Mouse (Mus musculus): ENCODE results near the gene Tnfrsf11a. TPM values are rescaled to one million over a fixed set of nuclear protein-coding genes. Genes with fewer than 3 reads are reported as not detected.

Tnfrsf11a gene
- total RNA-seq, 2 experiments from 2014 or later, result 3.2 TPM

DNA sequence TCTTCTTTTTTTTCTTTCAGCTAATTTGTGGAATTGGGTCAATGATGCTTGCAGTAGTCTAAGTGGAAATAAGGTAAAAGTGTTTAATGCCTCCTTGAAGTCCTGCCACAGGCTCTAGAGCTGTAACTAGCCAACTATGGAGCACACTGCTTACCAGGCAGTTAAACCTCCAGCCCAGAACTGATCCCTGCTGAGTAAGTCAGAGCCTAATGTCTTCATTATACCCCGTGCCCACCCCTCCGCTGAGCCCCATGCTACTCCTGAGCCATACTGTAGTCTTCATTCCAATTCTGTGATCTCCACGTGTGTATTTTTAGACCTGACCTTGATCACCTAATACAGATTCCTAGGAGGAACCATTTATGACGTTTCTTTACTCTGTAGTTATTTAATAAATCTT is 44.5 kb downstream of the Tnfrsf11a start:
- DNase-seq (ENCODE audit: low spot score in 2 of 2), result no peak

DNA sequence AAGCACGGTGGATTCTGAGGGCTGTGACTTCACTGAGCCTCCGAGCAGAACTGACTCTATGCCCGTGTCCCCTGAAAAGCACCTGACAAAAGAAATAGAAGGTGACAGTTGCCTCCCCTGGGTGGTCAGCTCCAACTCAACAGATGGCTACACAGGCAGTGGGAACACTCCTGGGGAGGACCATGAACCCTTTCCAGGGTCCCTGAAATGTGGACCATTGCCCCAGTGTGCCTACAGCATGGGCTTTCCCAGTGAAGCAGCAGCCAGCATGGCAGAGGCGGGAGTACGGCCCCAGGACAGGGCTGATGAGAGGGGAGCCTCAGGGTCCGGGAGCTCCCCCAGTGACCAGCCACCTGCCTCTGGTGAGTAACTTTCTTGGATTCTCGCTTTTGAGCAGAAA is 46.9 kb downstream of the Tnfrsf11a start:
- no peak for DNase-seq (ENCODE audit: low spot score in 2 of 2)

DNA sequence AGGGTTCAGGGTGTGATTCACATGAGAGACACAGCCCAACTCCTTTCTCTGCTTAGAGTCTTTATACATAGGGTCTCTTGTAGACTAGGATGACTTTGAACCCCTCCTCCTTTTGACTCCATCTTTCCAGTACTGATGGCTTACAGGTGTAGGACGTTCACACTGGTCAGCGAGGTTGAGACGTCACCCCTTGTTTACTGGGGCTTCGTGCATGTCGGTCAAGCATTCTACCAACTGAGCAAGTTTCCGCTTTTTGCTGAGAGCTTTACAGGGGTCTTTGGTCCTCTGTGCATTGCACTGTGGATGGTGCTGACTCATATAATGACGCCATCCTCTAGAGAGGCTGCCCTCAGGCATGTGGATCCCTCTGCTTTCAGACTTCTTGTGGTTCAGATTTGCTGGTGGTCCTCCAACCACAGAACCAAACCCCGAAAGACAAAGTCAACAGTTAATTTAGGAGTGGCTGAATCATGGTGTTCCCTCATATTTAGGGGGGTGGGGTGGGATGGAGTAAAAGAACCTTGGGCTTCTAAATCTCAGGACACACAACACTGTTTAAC is 47.3 kb downstream of the Tnfrsf11a start:
- no peak for DNase-seq (ENCODE audit: low spot score in 2 of 2)

DNA sequence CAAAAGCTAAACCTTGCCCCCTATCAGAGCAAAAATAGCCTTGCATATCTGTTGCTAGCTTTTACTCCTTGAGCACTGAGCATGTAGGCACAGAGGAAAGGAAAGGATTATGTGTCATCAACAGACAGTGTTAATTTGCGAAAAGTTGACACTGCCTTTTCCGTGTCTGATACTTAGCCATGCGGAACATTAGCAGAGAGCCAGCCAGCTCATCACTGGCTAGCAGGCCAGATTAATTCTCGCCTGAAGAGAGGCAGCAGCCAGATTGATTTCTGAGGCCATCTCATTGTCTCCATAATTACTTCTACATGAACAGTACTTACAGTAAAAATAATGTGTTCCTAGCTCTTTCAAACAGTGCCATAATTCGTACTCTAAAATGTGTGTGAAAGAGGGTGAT is 48.7 kb downstream of the Tnfrsf11a start:
- DNase-seq (ENCODE audit: low spot score in 2 of 2), result no peak

DNA sequence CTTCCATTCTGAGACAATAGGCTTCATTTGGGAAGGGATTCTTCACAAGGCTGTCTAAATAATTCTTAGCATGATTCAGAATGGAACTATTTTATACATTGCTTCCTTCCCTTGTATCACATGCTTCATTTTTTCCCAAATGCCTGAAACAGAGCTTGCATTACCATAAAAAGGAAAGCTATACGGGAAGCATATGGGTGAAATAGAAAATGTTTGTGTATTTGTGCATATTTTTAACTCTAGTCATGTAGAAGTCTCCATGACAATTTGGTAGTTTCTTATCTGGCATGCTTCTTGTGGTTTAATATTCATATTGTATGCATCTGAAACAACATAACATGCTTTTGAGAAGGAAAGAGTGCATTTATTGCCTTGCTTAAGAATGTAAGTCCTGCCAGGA is 52.3 kb downstream of the Tnfrsf11a start:
- no peak for DNase-seq (ENCODE audit: low spot score in 2 of 2)

DNA sequence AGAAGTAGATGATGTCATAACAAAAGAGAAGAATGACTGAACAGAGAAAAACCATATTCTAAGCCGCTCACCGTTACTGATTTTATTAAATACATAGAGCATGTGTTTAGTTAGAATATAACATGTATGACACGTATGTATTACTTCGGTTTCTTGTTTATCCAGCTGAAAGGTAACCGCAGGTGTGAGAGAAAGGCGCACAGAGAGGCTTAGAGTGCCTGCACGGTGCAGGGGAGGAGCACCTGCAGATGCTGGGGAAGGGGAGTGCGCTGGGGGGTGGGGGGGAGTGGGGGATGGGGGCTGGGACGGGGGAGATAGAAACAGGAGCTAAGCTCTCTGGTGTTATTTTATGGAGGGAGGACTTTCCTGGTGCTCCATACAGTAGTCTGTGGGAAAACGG is 62.4 kb downstream of the Tnfrsf11a start:
- no peak for DNase-seq (ENCODE audit: low spot score in 2 of 2)

DNA sequence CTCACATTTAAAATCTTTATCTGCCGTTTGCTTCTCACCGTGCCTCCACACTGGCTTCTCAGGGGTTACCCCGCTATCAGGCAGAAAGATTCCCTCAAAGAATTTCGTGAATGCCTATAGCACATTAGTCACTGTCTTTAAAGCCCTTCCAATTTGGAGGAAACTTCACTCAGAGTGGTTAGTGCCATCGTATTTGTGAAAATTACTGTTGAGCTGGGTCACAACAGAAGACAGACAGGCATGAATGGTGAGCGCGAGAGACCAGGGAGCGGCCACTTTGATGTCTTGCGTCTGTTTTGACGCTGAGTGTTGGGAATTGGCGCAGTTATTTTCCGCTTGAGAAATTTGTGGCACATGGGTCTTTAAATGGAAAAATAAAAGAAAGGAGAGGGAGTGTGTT is 62.9 kb downstream of the Tnfrsf11a start:
- DNase-seq (ENCODE audit: low spot score in 2 of 2), result no peak

DNA sequence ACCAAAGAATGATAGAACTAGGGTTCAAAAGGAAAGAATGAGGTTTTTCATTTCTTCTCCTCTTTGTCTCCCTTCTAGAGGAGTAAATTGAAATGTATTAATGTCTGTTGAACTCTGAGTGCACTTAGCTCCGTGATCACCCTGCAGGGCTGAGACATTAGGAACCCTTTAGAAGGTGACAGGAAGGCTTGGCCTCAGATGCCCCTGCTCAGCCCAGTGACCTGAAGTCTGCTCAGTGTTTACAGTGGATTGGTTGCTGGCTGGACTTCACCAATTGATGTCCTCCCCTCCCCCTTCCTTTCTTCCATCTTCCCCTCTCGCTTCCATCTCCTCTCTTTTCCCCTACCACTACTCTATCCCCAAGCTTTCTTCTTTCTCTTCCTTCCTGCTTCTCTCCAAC is 63.3 kb downstream of the Tnfrsf11a start:
- DNase-seq (ENCODE audit: low spot score in 2 of 2), result no peak

DNA sequence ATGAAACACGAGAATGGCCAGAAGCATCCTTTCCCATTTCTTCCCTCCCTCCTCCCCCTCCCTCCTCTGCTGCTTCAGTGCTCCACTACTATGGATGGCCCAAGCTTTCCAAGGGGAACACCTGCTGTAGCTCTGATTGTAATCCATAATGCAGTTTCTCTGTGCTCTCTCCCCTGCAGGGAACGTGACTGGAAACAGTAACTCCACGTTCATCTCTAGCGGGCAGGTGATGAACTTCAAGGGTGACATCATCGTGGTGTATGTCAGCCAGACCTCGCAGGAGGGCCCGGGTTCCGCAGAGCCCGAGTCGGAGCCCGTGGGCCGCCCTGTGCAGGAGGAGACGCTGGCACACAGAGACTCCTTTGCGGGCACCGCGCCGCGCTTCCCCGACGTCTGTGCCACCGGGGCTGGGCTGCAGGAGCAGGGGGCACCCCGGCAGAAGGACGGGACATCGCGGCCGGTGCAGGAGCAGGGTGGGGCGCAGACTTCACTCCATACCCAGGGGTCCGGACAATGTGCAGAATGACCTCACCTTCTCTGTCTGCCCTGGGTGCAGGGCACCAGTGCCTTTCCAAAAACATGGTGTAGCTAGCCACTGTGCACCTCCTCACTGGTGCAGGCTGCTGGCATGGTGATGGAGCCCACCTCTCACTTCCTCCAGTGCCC is 64.0 kb downstream of the Tnfrsf11a start:
- peak in 1 of 2 experiments; percentile 11 for DNase-seq (ENCODE audit: low spot score in 2 of 2)

DNA sequence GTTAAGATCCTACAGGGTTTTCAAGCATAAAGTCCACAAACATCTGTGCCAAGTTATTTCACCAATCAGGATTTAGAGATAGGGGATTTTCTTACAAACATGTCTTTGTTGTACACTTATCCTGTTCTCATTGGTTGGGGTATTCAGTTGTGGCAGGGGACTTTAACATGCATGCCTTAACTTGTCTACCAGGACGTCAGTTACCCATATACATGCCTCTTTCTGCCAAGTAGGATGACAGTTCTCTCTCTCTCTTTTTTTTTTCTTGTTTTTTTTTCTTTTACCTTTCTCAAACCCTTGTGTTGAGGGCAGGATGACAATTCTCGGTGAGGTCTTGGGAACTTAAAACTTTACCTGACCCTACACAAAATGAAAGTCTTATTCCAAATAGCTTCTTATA is 65.9 kb downstream of the Tnfrsf11a start:
- no peak for DNase-seq (ENCODE audit: low spot score in 2 of 2)

DNA sequence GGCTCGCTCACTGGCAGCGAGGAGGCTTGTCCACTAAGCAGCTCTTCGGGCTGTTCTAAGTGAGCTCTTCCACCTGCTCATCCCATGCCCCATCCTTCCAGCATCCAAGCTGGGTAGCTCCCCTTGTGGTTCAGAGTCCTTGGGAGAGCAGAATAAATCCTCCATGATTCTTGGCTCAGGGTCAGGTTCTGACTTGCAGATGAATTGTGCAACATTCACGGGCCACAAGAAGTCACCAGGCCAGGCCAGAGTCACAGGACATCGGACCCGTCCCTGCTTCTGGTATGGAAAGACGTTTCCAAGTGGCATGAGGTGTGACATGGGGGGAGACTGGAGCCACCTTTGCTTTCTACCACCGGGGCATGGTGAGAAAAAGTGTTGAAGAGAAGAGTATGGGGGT is 68.3 kb downstream of the Tnfrsf11a start:
- no peak for DNase-seq (ENCODE audit: low spot score in 2 of 2)

DNA sequence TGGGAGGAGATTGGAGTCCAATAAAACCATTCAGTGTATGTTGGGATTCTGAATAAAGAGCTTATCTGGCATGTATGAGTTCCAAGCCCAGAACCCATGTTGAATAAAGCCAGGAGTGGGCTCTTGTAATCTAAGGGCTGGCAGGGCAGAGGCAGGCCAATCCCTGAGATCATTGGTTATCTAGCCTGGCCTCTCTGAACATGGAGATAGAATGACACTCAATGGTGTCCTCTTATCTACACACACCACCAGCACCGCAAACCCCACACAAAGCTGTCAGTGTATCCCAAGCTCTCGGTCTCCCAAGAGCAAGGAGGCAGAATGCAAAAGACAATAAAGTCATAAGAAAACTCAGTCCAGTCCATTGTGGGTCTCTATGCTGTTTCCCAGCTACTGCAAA is 70.8 kb downstream of the Tnfrsf11a start:
- no peak for DNase-seq (ENCODE audit: low spot score in 2 of 2)

DNA sequence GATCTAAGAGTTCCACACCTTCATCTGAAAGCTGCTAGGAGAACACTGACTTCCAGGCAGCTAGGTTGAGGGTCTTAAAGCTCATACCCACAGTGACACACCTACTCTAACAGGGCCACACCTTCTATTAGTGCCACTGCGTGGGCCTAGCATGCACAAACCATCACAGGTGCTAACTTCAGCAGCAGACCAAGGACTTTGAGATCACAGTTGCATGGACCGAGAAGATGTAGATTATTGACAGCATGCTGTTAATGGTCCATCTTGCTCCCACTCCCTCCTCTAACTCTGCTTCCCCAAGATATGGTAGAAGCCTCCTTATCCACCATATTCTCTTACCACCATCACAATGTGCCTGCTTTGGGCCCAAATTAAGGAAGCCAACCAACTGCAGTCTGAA is 79.2 kb downstream of the Tnfrsf11a start:
- no peak for DNase-seq (ENCODE audit: low spot score in 2 of 2)

DNA sequence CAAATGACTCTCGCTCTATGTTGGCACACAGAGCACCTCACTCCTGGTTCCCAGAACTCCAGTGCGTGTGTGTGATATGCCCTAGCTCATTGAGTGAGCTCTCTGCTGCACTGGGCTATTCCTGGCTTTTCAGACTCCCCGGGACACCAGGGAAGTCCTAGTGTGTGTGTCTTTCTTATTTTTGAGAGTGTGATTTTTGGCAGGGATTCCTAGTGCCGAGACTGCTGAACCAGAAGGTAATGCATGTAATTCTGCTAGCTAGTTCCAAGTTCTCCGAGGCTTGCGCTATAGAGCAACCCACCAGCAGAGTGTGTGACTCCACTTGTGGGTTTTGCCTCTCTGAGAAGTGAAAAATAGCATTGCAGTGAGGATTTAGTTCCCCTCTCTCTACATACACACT is 96.1 kb downstream of the Tnfrsf11a start:
- DNase-seq (ENCODE audit: low spot score in 2 of 2), result no peak

DNA sequence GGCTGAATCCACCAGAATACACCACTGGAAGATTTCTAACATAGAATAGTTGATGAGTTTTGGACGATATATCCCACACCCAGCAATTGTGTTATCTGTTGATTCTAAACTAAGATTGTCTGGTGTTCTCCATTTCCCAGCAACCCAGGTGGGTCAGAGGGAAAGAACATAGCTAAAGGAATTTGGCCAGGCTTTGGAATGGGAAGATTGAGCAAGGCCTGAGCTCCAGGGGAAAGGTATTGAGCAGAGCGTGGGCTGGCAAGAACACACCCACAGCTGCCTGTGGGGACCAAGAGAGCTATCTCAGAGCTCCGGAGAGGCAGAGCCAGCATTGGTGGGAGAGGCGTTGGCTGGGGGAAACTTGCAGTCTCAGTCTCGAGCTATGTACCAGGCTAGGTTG is 97.3 kb downstream of the Tnfrsf11a start:
- DNase-seq (ENCODE audit: low spot score in 2 of 2), result no peak

DNA sequence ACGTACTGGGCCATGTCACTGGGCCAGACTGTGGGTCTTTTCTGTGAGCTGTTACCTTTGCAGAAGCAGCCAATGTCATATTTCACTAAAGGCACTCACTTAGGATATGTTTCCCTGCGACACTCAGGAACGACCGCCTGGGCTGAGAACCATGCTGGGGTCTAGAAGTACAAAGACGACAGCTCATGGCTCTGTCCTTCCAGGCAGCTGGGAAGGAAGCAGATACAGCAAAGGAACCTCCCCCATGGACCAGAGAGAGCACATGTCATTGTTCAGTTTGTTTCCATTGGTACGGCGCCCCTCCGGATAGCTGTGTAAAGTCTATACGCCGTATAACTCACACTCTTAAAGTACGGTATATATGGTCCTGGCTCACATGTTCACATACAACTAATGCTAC is 97.9 kb downstream of the Tnfrsf11a start:
- DNase-seq (ENCODE audit: low spot score in 2 of 2), result no peak

DNA sequence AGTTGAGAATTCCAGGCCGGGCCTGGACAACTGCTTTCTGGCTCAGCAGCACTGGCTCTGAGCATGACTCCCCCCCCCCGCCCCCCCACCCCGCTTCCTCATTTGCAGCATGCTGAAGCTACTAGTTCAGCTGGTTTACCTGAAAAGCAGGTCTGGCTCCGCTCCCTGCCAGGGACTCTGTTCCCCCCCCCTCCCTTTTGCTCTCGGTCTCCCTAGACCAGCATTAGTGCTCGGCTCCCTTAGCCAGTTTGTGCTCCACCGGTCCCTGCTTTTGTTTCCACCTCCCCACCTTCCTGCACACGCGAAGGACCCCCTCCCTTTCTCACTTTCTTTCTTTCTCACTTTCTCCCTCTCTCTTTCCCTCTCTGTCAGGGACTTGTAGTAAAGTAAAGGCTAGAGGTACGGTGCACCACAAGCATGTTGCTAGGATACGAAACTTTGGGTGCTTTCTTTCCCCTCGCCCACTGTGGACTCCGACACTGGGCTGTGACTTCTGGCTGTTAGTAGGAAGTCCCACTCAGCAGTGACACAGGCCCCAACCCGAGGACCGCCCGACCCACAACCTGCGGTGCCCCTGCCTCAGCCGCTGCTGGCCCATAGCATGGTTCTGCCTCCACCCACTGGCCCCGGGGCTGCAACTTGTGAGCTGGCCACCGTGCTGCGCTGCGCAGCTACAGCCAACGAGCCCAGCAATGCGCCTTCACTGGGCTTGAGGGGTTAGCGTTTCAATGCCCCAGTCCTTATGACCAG is 100.2 kb downstream of the Tnfrsf11a start:
- no peak for DNase-seq (ENCODE audit: low spot score in 2 of 2)

DNA sequence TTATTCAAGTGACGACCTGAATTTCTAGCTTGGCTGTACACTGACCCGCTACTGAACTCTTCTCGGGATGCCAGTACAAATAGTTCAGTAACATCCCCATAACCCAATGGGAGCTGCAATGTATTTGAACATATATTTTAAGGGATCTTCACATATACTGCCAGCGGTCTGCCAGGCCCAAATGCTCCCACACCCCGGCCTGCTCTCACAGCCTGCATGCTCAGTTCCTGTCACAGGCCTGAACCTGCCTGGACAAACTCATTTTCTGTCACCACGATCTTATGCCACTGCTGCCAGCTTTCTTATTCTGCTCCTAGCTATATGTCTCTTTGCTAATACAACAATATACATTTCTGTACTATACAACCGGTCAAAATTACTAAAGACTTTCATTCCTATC is 100.9 kb downstream of the Tnfrsf11a start:
- no peak for DNase-seq (ENCODE audit: low spot score in 2 of 2)

DNA sequence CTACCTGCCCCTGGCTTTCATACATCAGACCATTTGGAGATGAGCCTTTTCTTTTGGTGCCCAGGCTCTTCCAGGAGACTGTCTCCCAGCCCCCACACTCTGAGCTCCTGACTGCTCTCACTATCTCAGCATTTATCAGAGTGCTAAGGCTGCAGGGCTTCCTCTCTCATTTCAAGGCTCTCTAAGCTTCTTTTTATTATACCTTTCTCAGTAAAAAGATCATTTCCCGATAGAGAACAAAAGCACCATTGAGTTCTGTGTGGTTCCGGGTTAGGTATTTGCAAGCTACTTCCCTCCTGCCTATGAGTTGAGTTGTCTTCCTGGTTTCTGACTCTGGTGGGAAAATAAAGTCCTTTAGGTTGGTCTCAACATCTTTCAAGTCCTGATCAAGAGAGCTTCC is 103.0 kb downstream of the Tnfrsf11a start:
- DNase-seq (ENCODE audit: low spot score in 2 of 2), result no peak

DNA sequence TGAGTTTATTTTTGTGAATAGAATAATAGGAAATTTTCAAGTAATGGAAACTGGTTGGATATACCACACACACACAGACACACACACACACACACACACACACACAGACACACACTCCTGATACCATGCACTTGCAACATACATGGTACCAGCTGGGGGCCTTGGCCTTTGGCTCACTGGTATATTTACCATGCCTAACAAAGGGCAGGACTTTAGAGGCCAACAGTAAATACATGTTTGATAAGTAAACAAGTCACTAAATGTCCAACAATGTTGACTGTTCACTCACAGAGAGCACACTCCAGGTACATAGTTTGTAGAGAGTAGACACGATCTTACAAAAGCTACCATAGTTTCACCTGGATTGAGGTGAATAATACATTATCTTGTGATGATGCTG is 104.6 kb downstream of the Tnfrsf11a start:
- DNase-seq (ENCODE audit: low spot score in 2 of 2), result no peak

DNA sequence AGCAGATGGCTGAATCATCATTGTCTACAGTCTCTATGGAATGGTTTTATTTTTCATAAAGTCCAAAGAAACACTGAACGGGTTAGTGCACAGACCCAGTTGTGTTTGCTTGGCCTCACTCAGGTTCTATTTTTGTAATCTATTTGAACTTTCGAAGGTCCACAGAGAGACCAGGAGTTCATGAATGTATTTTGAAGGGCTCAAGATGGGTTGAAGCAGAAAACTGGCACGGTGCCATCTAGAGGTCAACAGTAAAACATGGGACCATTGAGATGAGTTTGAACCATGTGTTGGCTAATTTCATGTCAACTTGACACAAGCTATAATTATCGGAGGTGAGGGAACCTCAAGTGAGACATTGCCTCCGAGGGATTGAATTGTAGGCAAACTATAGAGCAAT is 105.1 kb downstream of the Tnfrsf11a start:
- DNase-seq (ENCODE audit: low spot score in 2 of 2), result no peak

DNA sequence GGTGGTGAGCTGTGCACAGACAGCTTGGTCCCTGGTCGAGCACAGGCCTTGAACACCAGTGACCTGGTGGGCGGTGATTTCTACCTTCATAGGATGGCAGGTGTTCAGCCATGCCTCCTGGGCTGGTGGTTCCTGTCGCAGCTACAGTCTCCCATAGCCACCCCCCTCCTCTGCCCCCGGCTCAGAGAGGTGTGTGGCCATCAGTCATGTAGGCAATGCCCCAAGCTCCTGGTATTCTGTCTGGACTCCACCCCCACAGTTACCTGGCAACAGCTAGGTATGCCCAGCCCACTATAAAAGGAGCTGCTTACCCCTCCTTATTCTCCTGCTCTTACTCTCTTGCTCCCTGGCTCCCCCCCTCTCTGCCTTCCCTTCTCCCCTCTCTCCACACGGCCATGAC is 105.8 kb downstream of the Tnfrsf11a start:
- no peak for DNase-seq (ENCODE audit: low spot score in 2 of 2)
